Mouse (Mus musculus) CD8-positive naive resting alpha-beta T cell, adult 2 months (primary cell): ENCODE results near the gene Csk.
A peak's percentile ranks its signal among the peaks of the same experiment; 100 is the strongest.

Source experiments
- DNase-seq, 2 experiments: peaks; one replicate each; pipeline ENCODE4 v3.0.0; 2022; ENCODE audit warnings: low read depth in 2 of 2, low spot score in 2 of 2

Csk gene

DNA sequence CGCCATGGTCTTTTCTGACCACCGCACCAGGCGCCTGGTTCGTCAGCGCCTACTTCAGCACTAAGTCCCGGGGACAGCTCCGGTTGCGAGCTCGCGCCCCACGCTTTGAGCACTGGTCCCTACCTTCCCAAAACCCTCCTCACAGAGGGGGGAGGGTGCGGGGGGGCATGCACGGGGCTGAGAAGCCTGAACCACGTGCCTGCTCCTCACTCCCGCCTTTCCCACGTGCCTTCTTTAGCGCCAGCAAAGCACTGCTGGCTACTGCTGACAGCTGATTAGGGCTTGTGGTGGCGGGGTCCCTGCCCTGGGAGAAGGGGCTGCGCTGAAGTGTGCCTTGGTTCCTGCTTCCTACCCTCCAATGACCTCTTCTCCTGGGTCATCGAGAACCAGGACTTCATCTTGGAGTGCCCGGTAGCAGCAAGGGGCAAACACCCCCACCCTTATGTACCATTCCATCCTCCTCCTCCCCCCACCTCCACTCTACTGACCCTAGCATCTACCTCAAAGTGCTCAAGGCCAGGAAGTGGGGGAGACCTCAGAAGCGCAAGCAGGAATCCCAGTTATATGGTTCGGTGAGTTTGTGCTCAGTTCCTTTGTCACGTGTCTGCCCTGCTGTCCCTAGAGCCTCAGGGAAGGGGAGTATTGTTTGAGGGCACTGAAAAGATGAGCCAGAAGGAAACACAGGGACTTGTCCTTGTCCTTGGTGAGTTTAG, 47.1 kb downstream of the Csk start, which contains the start of gene Cplx3:
Cplx3 (minus strand) TSS at position 143 of the 713 bp plus-strand sequence.
- DNase-seq, result peak in 1 of 2 experiments; percentile 14

DNA sequence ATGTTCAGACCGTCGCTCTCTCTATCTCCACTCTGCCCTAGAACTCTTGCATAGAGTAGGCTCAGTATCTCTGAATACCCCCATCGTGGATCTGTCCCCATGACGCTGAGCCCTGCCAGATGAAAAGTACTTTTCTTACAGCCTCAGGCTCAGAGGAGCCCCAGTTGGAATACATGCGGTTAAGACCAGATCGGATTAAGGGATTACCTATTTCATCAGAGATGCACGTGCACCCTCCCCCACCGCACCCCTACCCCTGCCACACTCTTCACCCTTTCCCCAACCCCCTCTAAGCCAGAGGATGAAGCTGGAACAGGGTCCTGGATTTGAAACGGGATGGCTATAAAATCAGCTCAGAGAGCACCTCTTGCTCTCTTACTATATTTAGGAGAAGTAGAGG, 47.9 kb downstream of the Csk start:
- no peak for DNase-seq

GRCm38 (mm10) chr9:57604875-57605274, 48.6 kb downstream of the Csk start:
- no peak for DNase-seq

GRCm38 (mm10) chr9:57602098-57602497, 51.3 kb downstream of the Csk start:
- DNase-seq, result no peak

DNA sequence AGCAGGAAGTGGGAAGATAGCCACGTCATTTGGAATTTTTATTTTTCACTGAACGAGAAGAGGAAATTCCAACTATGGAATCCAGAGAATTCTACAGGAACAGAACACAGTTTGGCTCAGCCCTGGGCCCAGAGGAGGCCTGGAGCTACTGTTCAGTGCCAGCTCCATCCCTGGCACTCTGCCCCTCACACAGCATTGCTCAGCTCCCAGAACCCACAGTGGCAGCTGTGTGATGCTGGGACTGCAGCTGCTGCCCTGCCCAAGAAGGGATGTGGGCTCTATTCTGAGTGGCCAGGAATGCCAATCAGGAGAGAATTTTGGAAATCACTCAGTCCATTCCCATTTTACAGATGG, 52.1 kb downstream of the Csk start:
- no peak for DNase-seq

DNA sequence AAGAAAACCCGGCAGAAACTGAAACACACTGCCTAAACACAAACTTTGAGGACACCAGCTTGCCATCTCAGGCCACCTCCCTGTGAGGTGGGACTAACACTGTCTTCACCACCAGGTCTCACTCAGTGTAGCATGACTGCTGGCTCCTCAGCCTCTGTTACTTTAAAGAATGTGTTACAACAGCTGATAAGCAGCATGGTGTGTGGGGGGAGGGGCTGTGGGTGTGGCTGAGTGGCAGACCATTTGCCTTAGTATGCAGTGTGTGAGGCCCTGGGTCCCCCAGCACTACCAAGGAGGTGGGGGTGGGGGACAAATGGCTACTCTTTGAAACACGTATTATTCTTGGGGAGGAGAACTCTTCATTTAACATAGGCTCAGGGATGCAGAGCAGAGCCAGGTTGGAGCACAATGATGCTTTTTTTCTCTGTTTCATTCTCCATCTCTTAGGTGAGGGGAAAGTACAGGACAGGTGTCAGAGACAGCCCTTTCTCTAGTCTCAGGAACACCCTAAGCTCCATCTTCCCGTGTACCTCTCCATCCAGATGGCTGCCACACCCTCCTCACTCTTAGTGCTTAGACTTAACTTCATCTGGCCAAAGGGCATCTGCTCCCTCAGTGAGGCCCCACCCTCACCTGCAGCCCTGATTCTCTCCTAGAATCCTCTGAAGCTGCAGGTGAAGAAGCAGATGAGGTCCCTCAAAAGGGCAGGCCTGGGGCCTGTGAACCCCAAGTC, 52.6 kb downstream of the Csk start:
- no peak for DNase-seq

- DNase-seq, result no peak
Observed at GRCm38 (mm10) chr9:57598851-57599563, 54.4 kb downstream of the Csk start.

DNA sequence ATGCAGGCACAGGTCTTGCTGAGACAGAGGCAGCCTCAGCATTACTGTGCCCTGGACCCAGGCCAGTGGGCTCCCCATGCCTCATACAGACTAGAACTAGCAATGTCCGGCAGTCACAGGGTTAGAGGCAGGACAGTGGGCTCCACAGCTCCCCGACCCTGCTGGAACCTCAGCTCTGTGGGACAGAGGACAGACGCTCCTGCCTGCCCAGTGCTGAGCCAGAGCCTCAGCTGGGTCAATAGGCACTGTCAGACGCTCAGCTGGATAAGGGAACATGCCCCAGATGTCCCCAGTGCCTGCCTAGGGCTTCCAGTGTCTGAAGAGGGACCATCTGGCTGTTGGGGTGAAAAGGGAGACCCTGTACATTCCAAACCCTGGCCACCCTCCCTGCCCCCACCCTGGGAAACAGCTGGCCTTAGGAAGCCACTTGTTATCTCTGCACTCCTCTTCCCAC, 55.5 kb downstream of the Csk start:
- DNase-seq, result no peak

- DNase-seq, result no peak
Observed at GRCm38 (mm10) chr9:57597265-57597664, 56.2 kb downstream of the Csk start.

GRCm38 (mm10) chr9:57594174-57594509, 59.3 kb downstream of the Csk start:
- no peak for DNase-seq

GRCm38 (mm10) chr9:57593454-57594173, 59.8 kb downstream of the Csk start:
- DNase-seq, result no peak

DNA sequence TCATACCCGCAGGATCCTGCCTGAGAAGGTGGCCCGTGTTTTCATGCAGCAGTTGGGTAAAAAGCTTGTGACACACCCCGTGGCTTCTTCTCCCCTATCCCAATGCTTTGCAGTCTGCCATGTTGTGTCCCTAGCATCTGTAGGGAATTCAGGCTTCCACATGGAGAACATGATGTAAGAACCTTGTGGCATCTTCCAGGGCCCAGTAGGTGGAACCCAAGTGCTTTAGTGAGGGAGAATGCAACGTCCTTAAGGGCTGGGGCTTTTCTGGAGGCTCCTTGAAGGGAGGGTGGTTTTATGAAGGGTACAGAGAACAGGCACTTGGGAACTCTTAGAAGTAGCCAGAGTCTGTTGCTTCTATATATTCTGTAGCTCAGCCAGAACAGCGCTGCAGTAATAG, 62.7 kb downstream of the Csk start:
- no peak for DNase-seq

GRCm38 (mm10) chr9:57589224-57590126, 64.0 kb downstream of the Csk start, which contains the start of gene Ulk3:
Ulk3 (plus strand) TSS chr9:57589452.
- peak; percentile 62 to 70 for DNase-seq

GRCm38 (mm10) chr9:57584991-57585390, 68.4 kb downstream of the Csk start:
- no peak for DNase-seq

GRCm38 (mm10) chr9:57577144-57577849, 76.1 kb downstream of the Csk start:
- peak in 1 of 2 experiments; percentile 7 for DNase-seq
